Mouse (Mus musculus) megakaryocyte, embryonic 14.5 days (primary cell): Measurements from ENCODE around the gene Lrfn1.

Experiments used
- FLI1 ChIP-seq: IDR thresholded peaks from 2 replicates; pipeline ENCODE4 v1.6.1; 2012; ENCODE audit warnings: low read length, inconsistent platforms, mixed read lengths
- GATA1 ChIP-seq: IDR thresholded peaks from 3 replicates; pipeline ENCODE4 v1.6.1; 2012; ENCODE audit warnings: mixed read lengths, low read length, inconsistent platforms, borderline replicate concordance

DNA sequence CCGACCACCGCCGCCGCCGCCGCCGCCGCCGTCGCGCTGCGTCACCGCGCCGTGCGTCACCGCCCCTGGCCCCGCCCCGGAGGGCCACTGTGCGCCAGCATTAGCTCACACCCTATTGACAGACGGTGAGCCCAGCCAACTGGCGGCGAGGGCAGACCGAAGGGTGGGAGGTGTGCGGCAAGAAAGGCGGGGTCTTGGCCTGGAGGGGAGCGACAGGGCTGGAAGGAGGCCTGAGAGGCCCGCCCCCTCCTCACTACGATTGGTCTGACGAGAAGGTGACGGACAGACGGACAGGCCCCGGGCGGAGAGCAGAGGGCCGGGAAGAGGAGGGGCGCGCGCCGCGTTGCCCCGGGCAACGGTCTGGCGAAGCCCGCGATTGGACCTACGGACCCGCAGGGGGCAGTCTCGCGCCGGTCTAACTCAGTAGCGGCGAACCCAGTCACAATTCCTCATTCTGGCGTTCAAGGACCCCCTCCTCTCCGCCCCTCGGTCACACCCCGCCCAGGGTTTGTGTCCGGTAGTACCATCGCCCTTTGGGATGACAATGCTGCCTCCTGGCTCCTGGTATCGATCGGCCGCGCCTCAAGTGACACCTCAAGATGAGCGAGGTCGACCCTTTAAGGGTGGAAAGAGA lies 15.4 kb upstream of the Lrfn1 start:
- TF ChIP-seq GATA1 (no peak), FLI1 (no peak)
